8 mouse cellular contexts compared by ENCODE assay signal in genomic region chr11:20741201-20742100, GRCm38 (mm10). TPM values are rescaled to one million over a fixed set of nuclear protein-coding genes. Genes with fewer than 3 reads are reported as not detected.
DNase-seq lines count a peak whose midpoint lies in the region; ATAC-seq lines count a peak whose summit lies in the region.

Gene Aftph (minus strand): TSS chr11:20741589.

- peak; percentile 99 for DNase-seq in adrenal gland, adult (ENCODE audit: inconsistent age in 2 of 2, low spot score in 1 of 2)
- DNase-seq in embryo, embryonic 10.5 days (ENCODE audit: low spot score): peak; percentile 99
- peak; percentile 99 for DNase-seq in gastrocnemius, postnatal 14 days
- peak; percentile 97 to 100 for DNase-seq in left cerebral cortex, postnatal 10 days (ENCODE audit: extremely low spot score in 1 of 2, low spot score in 2 of 2)
- peak; percentile 97 for DNase-seq in right cerebral cortex, postnatal 25 days
- peak; percentile 97 to 99 for DNase-seq in urinary bladder, postnatal 4 days (ENCODE audit: low spot score in 2 of 2)

- intact Hi-C loops in gastrocnemius, postnatal 14 days (cut with DNase I; ENCODE audit: low total_unique reads): no loop called here
- intact Hi-C loops in left cerebral cortex, postnatal 10 days (cut with DNase I): loop anchor here (2.0 kb wide), 1 partner anchor 287 kb away; no protein-coding TSS in a partner anchor

- ATAC-seq in inflammation-experienced regulatory T-cells, adult 6 months: peak; percentile 81
- peak; percentile 90 for ATAC-seq in megakaryocyte-erythroid progenitor cell, adult 5-6 weeks (replicated peaks; ENCODE audit: low FRiP score, low TSS enrichment, poor library complexity, severe bottlenecking)

RNA-seq across cellular contexts. Expression of gene Aftph, which starts in this region (rescaled TPM):
- 10 to 100 TPM; 14.2 to 15.7 TPM for total RNA-seq in gastrocnemius, postnatal 14 days (2021)
- 10 to 100 TPM; 34.9 to 53.0 (median 49.6) TPM for polyA plus RNA-seq in inflammation-experienced regulatory T-cells, adult 6 months (2017; shearing (Covaris generic))
- 10 to 100 TPM; 56.1 to 59.0 TPM for total RNA-seq in left cerebral cortex, postnatal 10 days (2021)
- total RNA-seq in megakaryocyte-erythroid progenitor cell, adult 5-6 weeks (2014; fragmentation: Nextera tagmentation): 65.5 and 79.9 TPM in 2 replicates
- total RNA-seq in megakaryocyte-erythroid progenitor cell, adult 5-6 weeks (2017): 37.0 and 52.0 TPM in 2 replicates

Comparison
In these comparisons a context has a peak if more than half of its experiments do, and no peak if none do; other contexts are left out.
1. Peak in every context shown above with its lines: DNase-seq and ATAC-seq.